Mouse (Mus musculus): ENCODE data around the gene Pld1. TPM values are rescaled to one million over a fixed set of nuclear protein-coding genes. Genes with fewer than 3 reads are reported as not detected.

Pld1 gene
- polyA plus RNA-seq, 1 experiment from 2014 or later, result 2.1 TPM

GRCm38 (mm10) chr3:27950726-27951125 lies 12.2 kb downstream of the Pld1 start:
- ATAC-seq (replicated peaks), result no peak
- no peaks in the 10 kb centered on the region for H3K4me1 ChIP-seq
- no peaks in the 10 kb centered on the region for H3K36me3 ChIP-seq
- no peak overlapping the region for H3K4me3 ChIP-seq
- H3K9me3 ChIP-seq, result no peaks in the 10 kb centered on the region
- H3K27me3 ChIP-seq, result no peaks in the 10 kb centered on the region
- WGBS, result 91% methylated on average over 2 of the region's 2 CpGs
- no peak overlapping the region for H3K9ac ChIP-seq (replicated peaks)
- H3K4me2 ChIP-seq (replicated peaks), result no peak overlapping the region
- no peak overlapping the region for H3K27ac ChIP-seq (replicated peaks)

- Histone ChIP-seq H3K27me3 (no peaks in the 10 kb centered on the region), H3K4me3 (no peak overlapping the region), H3K36me3 (no peaks in the 10 kb centered on the region), H3K4me2 (replicated peaks) (no peak overlapping the region), H3K9me3 (no peaks in the 10 kb centered on the region), H3K9ac (replicated peaks) (no peak overlapping the region), H3K4me1 (no peaks in the 10 kb centered on the region), H3K27ac (replicated peaks) (no peak overlapping the region)
- 87% methylated on average over 4 of the region's 4 CpGs for WGBS
- ATAC-seq (replicated peaks), result no peak
Measured at GRCm38 (mm10) chr3:27951721-27952120, 13.2 kb downstream of the Pld1 start.

- WGBS, result 87% methylated on average over 1 of the region's 1 CpGs
- H3K27ac ChIP-seq (replicated peaks), result no peak overlapping the region
- H3K4me1 ChIP-seq, result no peaks in the 10 kb centered on the region
Measured at GRCm38 (mm10) chr3:27956006-27956405, 17.5 kb downstream of the Pld1 start.

GRCm38 (mm10) chr3:27959221-27959620 lies 20.7 kb downstream of the Pld1 start:
- no peak overlapping the region for H3K4me3 ChIP-seq
- 0 out of 2 replicates have a peak, but pooled peaks cover 2% of the 10 kb centered on the region for H3K4me1 ChIP-seq
- ATAC-seq (replicated peaks), result no peak
- no peaks in the 10 kb centered on the region for H3K9me3 ChIP-seq
- H3K36me3 ChIP-seq, result no peaks in the 10 kb centered on the region
- H3K27ac ChIP-seq (replicated peaks), result no peak overlapping the region
- no peaks in the 10 kb centered on the region for H3K27me3 ChIP-seq
- 87% methylated on average over 6 of the region's 6 CpGs for WGBS
- no peak overlapping the region for H3K4me2 ChIP-seq (replicated peaks)
- H3K9ac ChIP-seq (replicated peaks), result no peak overlapping the region

More at GRCm38 (mm10) chr3:27956006-27956405, 17.5 kb downstream of the Pld1 start:
- Histone ChIP-seq H3K4me2 (replicated peaks) (no peak overlapping the region), H3K4me3 (no peak overlapping the region), H3K9ac (replicated peaks) (no peak overlapping the region), H3K27me3 (no peaks in the 10 kb centered on the region), H3K36me3 (no peaks in the 10 kb centered on the region), H3K9me3 (no peaks in the 10 kb centered on the region)
- no peak for ATAC-seq (replicated peaks)

- H3K4me2 ChIP-seq (replicated peaks), result no peak overlapping the region
- no peaks in the 10 kb centered on the region for H3K36me3 ChIP-seq
- no peak overlapping the region for H3K27ac ChIP-seq (replicated peaks)
- H3K4me1 ChIP-seq, result 0 out of 2 replicates have a peak, but pooled peaks cover 2% of the 10 kb centered on the region
- H3K9ac ChIP-seq (replicated peaks), result no peak overlapping the region
- H3K9me3 ChIP-seq, result no peaks in the 10 kb centered on the region
- no peak for ATAC-seq (replicated peaks)
- 89% methylated on average over 3 of the region's 3 CpGs for WGBS
- no peaks in the 10 kb centered on the region for H3K27me3 ChIP-seq
- no peak overlapping the region for H3K4me3 ChIP-seq
Measured at GRCm38 (mm10) chr3:27961162-27961561, 22.7 kb downstream of the Pld1 start.

GRCm38 (mm10) chr3:27963795-27964201 lies 25.3 kb downstream of the Pld1 start:
- Histone ChIP-seq H3K27me3 (no peaks in the 10 kb centered on the region), H3K4me3 (no peak overlapping the region), H3K4me2 (replicated peaks) (no peak overlapping the region), H3K27ac (replicated peaks) (no peak overlapping the region), H3K9me3 (no peaks in the 10 kb centered on the region), H3K9ac (replicated peaks) (no peak overlapping the region), H3K4me1 (0 out of 2 replicates have a peak, but pooled peaks cover 2% of the 10 kb centered on the region), H3K36me3 (no peaks in the 10 kb centered on the region)
- ATAC-seq (replicated peaks), result no peak
- 14% methylated on average over 6 of the region's 6 CpGs for WGBS

GRCm38 (mm10) chr3:27968671-27969070 lies 30.2 kb downstream of the Pld1 start:
- Histone ChIP-seq H3K4me3 (no peak overlapping the region), H3K36me3 (no peaks in the 10 kb centered on the region), H3K27ac (replicated peaks) (no peak overlapping the region), H3K27me3 (no peaks in the 10 kb centered on the region), H3K4me1 (0 out of 2 replicates have a peak, but pooled peaks cover 2% of the 10 kb centered on the region), H3K9me3 (no peaks in the 10 kb centered on the region), H3K4me2 (replicated peaks) (no peak overlapping the region), H3K9ac (replicated peaks) (no peak overlapping the region)
- WGBS, result 87% methylated on average over 8 of the region's 8 CpGs
- ATAC-seq (replicated peaks), result no peak

GRCm38 (mm10) chr3:27973936-27974335 lies 35.4 kb downstream of the Pld1 start:
- no peak overlapping the region for H3K4me3 ChIP-seq
- H3K36me3 ChIP-seq, result no peaks in the 10 kb centered on the region
- no peak overlapping the region for H3K27ac ChIP-seq (replicated peaks)
- 90% methylated on average over 7 of the region's 7 CpGs for WGBS
- no peaks in the 10 kb centered on the region for H3K27me3 ChIP-seq
- H3K9me3 ChIP-seq, result no peaks in the 10 kb centered on the region
- H3K9ac ChIP-seq (replicated peaks), result no peak overlapping the region
- H3K4me2 ChIP-seq (replicated peaks), result no peak overlapping the region
- H3K4me1 ChIP-seq, result no peaks in the 10 kb centered on the region
- ATAC-seq (replicated peaks), result no peak

- no peak for ATAC-seq (replicated peaks)
- H3K4me2 ChIP-seq (replicated peaks), result no peak overlapping the region
- H3K9ac ChIP-seq (replicated peaks), result no peak overlapping the region
- no peaks in the 10 kb centered on the region for H3K27me3 ChIP-seq
- H3K27ac ChIP-seq (replicated peaks), result no peak overlapping the region
- no peaks in the 10 kb centered on the region for H3K36me3 ChIP-seq
- WGBS, result 95% methylated on average over 3 of the region's 3 CpGs
- no peak overlapping the region for H3K4me3 ChIP-seq
- no peaks in the 10 kb centered on the region for H3K9me3 ChIP-seq
- H3K4me1 ChIP-seq, result no peaks in the 10 kb centered on the region
Measured at GRCm38 (mm10) chr3:27974981-27975380, 36.5 kb downstream of the Pld1 start.

- Histone ChIP-seq H3K9ac (replicated peaks) (no peak overlapping the region), H3K27ac (replicated peaks) (no peak overlapping the region), H3K36me3 (no peaks in the 10 kb centered on the region), H3K4me2 (replicated peaks) (no peak overlapping the region), H3K27me3 (no peaks in the 10 kb centered on the region), H3K4me3 (no peak overlapping the region), H3K9me3 (no peaks in the 10 kb centered on the region), H3K4me1 (no peaks in the 10 kb centered on the region)
- ATAC-seq (replicated peaks), result no peak
- 82% methylated on average over 10 of the region's 10 CpGs for WGBS
Measured at GRCm38 (mm10) chr3:27976931-27977544, 38.5 kb downstream of the Pld1 start.

- H3K27me3 ChIP-seq, result no peaks in the 10 kb centered on the region
- peaks cover 3% of the 10 kb centered on the region; the same call in 1 of the 2 replicates for H3K4me1 ChIP-seq
- no peak overlapping the region for H3K4me2 ChIP-seq (replicated peaks)
- H3K9ac ChIP-seq (replicated peaks), result no peak overlapping the region
- no peak overlapping the region for H3K27ac ChIP-seq (replicated peaks)
- no peak overlapping the region for H3K4me3 ChIP-seq
- no peak for ATAC-seq (replicated peaks)
- 62% methylated on average over 9 of the region's 9 CpGs for WGBS
- no peaks in the 10 kb centered on the region for H3K9me3 ChIP-seq
- H3K36me3 ChIP-seq, result no peaks in the 10 kb centered on the region
Measured at GRCm38 (mm10) chr3:27978030-27978723, 39.7 kb downstream of the Pld1 start.

GRCm38 (mm10) chr3:27981591-27981990 lies 43.1 kb downstream of the Pld1 start:
- no peaks in the 10 kb centered on the region for H3K27me3 ChIP-seq
- H3K27ac ChIP-seq (replicated peaks), result no peak overlapping the region
- H3K36me3 ChIP-seq, result no peaks in the 10 kb centered on the region
- peaks cover 21% of the 10 kb centered on the region for H3K4me1 ChIP-seq
- ATAC-seq (replicated peaks), result no peak
- H3K4me2 ChIP-seq (replicated peaks), result no peak overlapping the region
- H3K4me3 ChIP-seq, result no peak overlapping the region
- H3K9me3 ChIP-seq, result no peaks in the 10 kb centered on the region
- no peak overlapping the region for H3K9ac ChIP-seq (replicated peaks)
- WGBS, result 35% methylated on average over 4 of the region's 4 CpGs

All from forebrain, embryonic 15.5 days (tissue).